Mouse (Mus musculus) kidney, adult 2 months (tissue): ENCODE data around the gene Mccc2.

Source experiments
- CTCF ChIP-seq: fragments of 200-500 bp; conservative IDR thresholded peaks from 2 replicates; pipeline ENCODE4 v1.5.1; 2011; ENCODE audit warnings: low read depth, mild to moderate bottlenecking, control low read depth, low read length, moderate library complexity, mixed read lengths; ENCODE audit not compliant: insufficient read depth, insufficient read length
- POLR2A ChIP-seq: fragments of 200-500 bp; IDR thresholded peaks from one replicate; pipeline ENCODE4 v1.6.1; 2011; ENCODE audit warnings: low read depth, low read length, control low read depth

- TF ChIP-seq POLR2A (no peak), CTCF (no peak)
Observed at GRCm38 (mm10) chr13:100016891-100017290, 1.5 kb upstream of the Mccc2 start.
